Mouse (Mus musculus) myocyte (in vitro differentiated cells): Measurements from ENCODE around the gene Ncam1. TPM values are rescaled to one million over a fixed set of nuclear protein-coding genes. Genes with fewer than 3 reads are reported as not detected.

Source experiments
- H3K27me3 ChIP-seq: one replicate; pipeline ENCODE4 v1.6.1; 2011; ENCODE audit not compliant: control insufficient read depth, insufficient read depth, insufficient read length
- H3K36me3 ChIP-seq: one replicate; pipeline ENCODE4 v1.6.1; 2011; ENCODE audit not compliant: control insufficient read depth, insufficient read depth
- H3K4me2 ChIP-seq: one replicate; pipeline ENCODE4 v1.6.1; 2011; ENCODE audit warnings: low read depth, control low read depth
- H3K4me3 ChIP-seq: one replicate; pipeline ENCODE4 v1.5.1; 2011; ENCODE audit warnings: mild to moderate bottlenecking, control low read depth, moderate library complexity
- H3K79me2 ChIP-seq: one replicate; pipeline ENCODE4 v1.6.1; 2011; ENCODE audit not compliant: control insufficient read depth, insufficient read depth
- H3ac ChIP-seq: one replicate; pipeline ENCODE4 v1.6.1; 2011; ENCODE audit not compliant: control insufficient read depth, insufficient read length
- CEBPB ChIP-seq: IDR thresholded peaks from 2 replicates; pipeline ENCODE4 v1.6.1; 2011; ENCODE audit warnings: mild to moderate bottlenecking, moderate library complexity; ENCODE audit not compliant: poor library complexity, insufficient read depth, severe bottlenecking
- E2F4 ChIP-seq: IDR thresholded peaks from one replicate; pipeline ENCODE4 v1.6.1; 2011; ENCODE audit warnings: mild to moderate bottlenecking, control low read depth, moderate library complexity; ENCODE audit not compliant: insufficient read depth
- MAX ChIP-seq: IDR thresholded peaks from one replicate; pipeline ENCODE4 v1.6.1; 2011; ENCODE audit warnings: low read depth, mild to moderate bottlenecking, control low read depth
- MYOD1 ChIP-seq, 3 experiments: IDR thresholded peaks; one replicate each; pipeline ENCODE4 v1.6.1; 2011; ENCODE audit warnings: control low read depth in 2 of 3, low read depth in 2 of 3, mild to moderate bottlenecking in 2 of 3, moderate library complexity in 1 of 3; ENCODE audit not compliant: insufficient read length in 2 of 3, control insufficient read depth in 1 of 3
- MYOG ChIP-seq, 3 experiments: IDR thresholded peaks; one replicate each; pipeline ENCODE4 v1.6.1; 2011; ENCODE audit warnings: control low read depth in 2 of 3, low read depth in 2 of 3, mild to moderate bottlenecking in 2 of 3; ENCODE audit not compliant: insufficient read length in 2 of 3, control insufficient read depth in 1 of 3, insufficient read depth in 1 of 3
- POLR2A ChIP-seq: IDR thresholded peaks from one replicate; pipeline ENCODE4 v1.6.1; 2011; ENCODE audit warnings: low read depth, mild to moderate bottlenecking, control low read depth, moderate library complexity; ENCODE audit not compliant: insufficient read length
- POLR2AphosphoS2 ChIP-seq: IDR thresholded peaks from one replicate; pipeline ENCODE4 v1.6.1; 2011; ENCODE audit warnings: low read depth, control low read depth; ENCODE audit not compliant: insufficient read length
- REST ChIP-seq: IDR thresholded peaks from one replicate; pipeline ENCODE4 v1.6.1; 2011; ENCODE audit warnings: mild to moderate bottlenecking, control low read depth, moderate library complexity; ENCODE audit not compliant: insufficient read depth, insufficient read length
- SRF ChIP-seq: IDR thresholded peaks from one replicate; pipeline ENCODE4 v1.6.1; 2011; ENCODE audit warnings: low read depth; ENCODE audit not compliant: control insufficient read depth, insufficient read length
- TCF12 ChIP-seq: IDR thresholded peaks from one replicate; pipeline ENCODE4 v1.6.1; 2011; ENCODE audit warnings: mild to moderate bottlenecking, control low read depth; ENCODE audit not compliant: poor library complexity, insufficient read depth, severe bottlenecking
- TCF3 ChIP-seq: IDR thresholded peaks from one replicate; pipeline ENCODE4 v1.6.1; 2011; ENCODE audit warnings: low read depth, control low read depth; ENCODE audit not compliant: insufficient read length
- USF1 ChIP-seq: IDR thresholded peaks from one replicate; pipeline ENCODE4 v1.6.1; 2011; ENCODE audit warnings: low read depth, mild to moderate bottlenecking, control low read depth, moderate library complexity
- polyA plus RNA-seq: library from polyadenylated mRNA; unstranded; fragments of >200 nt; fragmentation: generic; extraction: Trizol; gene quantifications from one replicate; pipeline ENCODE4 v1.2.1, GENCODE M21; 2012; ENCODE audit warnings: missing spikeins

The Ncam1 gene
- polyA plus RNA-seq, 1 experiment, result 327 TPM

- Histone ChIP-seq H3K27me3 (no peaks in the 10 kb centered on the region), H3ac (no peak overlapping the region), H3K4me2 (no peak overlapping the region), H3K4me3 (no peak overlapping the region), H3K79me2 (peaks cover 57% of the 10 kb centered on the region), H3K36me3 (peaks cover 15% of the 10 kb centered on the region)
- no peak for TF ChIP-seq TCF3
- TF ChIP-seq E2F4, result no peak
Measured at GRCm38 (mm10) chr9:49683566-49684273, 115.0 kb downstream of the Ncam1 start.

GRCm38 (mm10) chr9:49681848-49682469 lies 116.8 kb downstream of the Ncam1 start:
- Histone ChIP-seq H3K4me2 (no peak overlapping the region), H3ac (no peak overlapping the region), H3K36me3 (peaks cover 15% of the 10 kb centered on the region), H3K27me3 (no peaks in the 10 kb centered on the region), H3K79me2 (peaks cover 68% of the 10 kb centered on the region), H3K4me3 (no peak overlapping the region)
- peak; percentile 18 for TF ChIP-seq POLR2AphosphoS2
- no peak for TF ChIP-seq SRF

GRCm38 (mm10) chr9:49679270-49679669 lies 119.5 kb downstream of the Ncam1 start:
- H3K79me2 ChIP-seq, result peaks cover 62% of the 10 kb centered on the region
- H3K36me3 ChIP-seq, result peaks cover 12% of the 10 kb centered on the region
- H3K4me3 ChIP-seq, result no peak overlapping the region
- H3K27me3 ChIP-seq, result no peaks in the 10 kb centered on the region
- TF ChIP-seq E2F4, result no peak
- TF ChIP-seq USF1, result no peak
- no peak for TF ChIP-seq SRF
- TF ChIP-seq POLR2A, result no peak
- TF ChIP-seq MAX, result no peak
- TF ChIP-seq MYOG (IDR thresholded peaks at IDR 0.05; ENCODE audit: control insufficient read depth in 1 of 3, insufficient read depth in 1 of 3, insufficient read length in 2 of 3, low read depth in 2 of 3), result no peak
- no peak for TF ChIP-seq TCF12
- no peak for TF ChIP-seq CEBPB
- no peak for TF ChIP-seq POLR2AphosphoS2
- TF ChIP-seq MYOD1 (IDR thresholded peaks at IDR 0.05; ENCODE audit: control insufficient read depth in 1 of 3, insufficient read length in 2 of 3, low read depth in 2 of 3), result no peak
- no peak for TF ChIP-seq REST
- TF ChIP-seq TCF3, result no peak
- H3ac ChIP-seq, result no peak overlapping the region
- no peak overlapping the region for H3K4me2 ChIP-seq

DNA sequence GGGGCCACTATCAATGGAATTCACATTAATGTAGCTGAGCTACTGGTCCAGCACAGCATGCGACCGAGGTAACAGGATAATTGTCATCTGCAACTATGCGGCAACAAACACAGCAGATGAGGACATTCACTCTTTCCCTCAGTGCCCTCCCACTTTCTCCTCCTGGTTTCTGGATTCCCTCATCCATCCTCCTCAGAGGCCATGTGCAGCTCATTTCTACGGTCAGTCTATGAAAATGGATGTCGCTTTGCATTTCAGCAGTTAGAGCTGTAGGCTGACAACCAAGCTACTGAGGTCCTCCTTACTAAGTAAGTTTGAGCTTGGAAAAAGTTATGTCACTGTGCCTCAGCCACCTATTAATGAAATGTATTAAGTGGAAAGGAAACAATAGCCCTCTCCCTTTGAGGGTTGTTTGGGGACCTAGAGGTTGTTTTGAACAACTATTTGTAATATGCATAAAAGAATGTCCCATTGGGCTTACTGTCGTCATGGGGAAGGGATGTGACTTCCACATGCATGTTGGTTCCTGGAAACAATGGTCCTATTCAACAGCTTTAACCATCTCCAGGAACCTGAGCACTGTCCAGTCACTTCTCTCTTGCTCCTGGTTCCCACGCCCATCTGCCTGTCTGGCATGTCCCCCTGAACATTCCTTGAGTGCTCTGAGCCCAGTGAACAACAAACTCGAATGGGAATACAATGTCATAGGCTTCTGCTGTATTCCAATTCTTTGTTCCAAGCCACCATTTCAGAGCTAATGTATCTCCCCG lies 122.8 kb downstream of the Ncam1 start:
- Histone ChIP-seq H3K79me2 (peaks cover 76% of the 10 kb centered on the region), H3ac (no peak overlapping the region), H3K4me2 (no peak overlapping the region), H3K36me3 (peaks cover 5% of the 10 kb centered on the region), H3K4me3 (no peak overlapping the region), H3K27me3 (no peaks in the 10 kb centered on the region)
- TF ChIP-seq SRF (no peak), USF1 (no peak), POLR2AphosphoS2 (peak; percentile 42), POLR2A (no peak)

- no peak overlapping the region for H3ac ChIP-seq
- H3K79me2 ChIP-seq, result peaks cover 80% of the 10 kb centered on the region
- H3K4me2 ChIP-seq, result no peak overlapping the region
- TF ChIP-seq POLR2A (no peak), MYOG (IDR thresholded peaks at IDR 0.05; ENCODE audit: control insufficient read depth in 1 of 3, insufficient read depth in 1 of 3, insufficient read length in 2 of 3, low read depth in 2 of 3) (peak in 1 of 3 experiments; percentile 14)
- peaks cover 14% of the 10 kb centered on the region for H3K36me3 ChIP-seq
- H3K27me3 ChIP-seq, result no peaks in the 10 kb centered on the region
- no peak overlapping the region for H3K4me3 ChIP-seq
Measured at GRCm38 (mm10) chr9:49672646-49673199, 126.0 kb downstream of the Ncam1 start.
